Mouse (Mus musculus): Measurements from ENCODE around the gene Phyhd1. TPM values are rescaled to one million over a fixed set of nuclear protein-coding genes. Genes with fewer than 3 reads are reported as not detected.

Gene Phyhd1
- polyA plus RNA-seq, 1 experiment, result 101 TPM

GRCm38 (mm10) chr2:30306087-30306486 lies 40.1 kb downstream of the Phyhd1 start:
- H3K4me1 ChIP-seq (ENCODE audit: control insufficient read depth, insufficient read depth, low read length), result no peaks in the 10 kb centered on the region
- no peak overlapping the region for H3K27ac ChIP-seq (ENCODE audit: insufficient read depth, low read length)
- H3K4me3 ChIP-seq (ENCODE audit: insufficient read depth, low read length), result no peak overlapping the region
- no peak for TF ChIP-seq POLR2A (IDR thresholded peaks at IDR 0.05; ENCODE audit: low read depth, low read length)
- TF ChIP-seq CTCF (IDR thresholded peaks at IDR 0.05; ENCODE audit: borderline replicate concordance, insufficient read depth, low read length), result no peak

GRCm38 (mm10) chr2:30309351-30309750 lies 43.3 kb downstream of the Phyhd1 start:
- H3K27ac ChIP-seq (ENCODE audit: insufficient read depth, low read length), result no peak overlapping the region
- TF ChIP-seq CTCF (IDR thresholded peaks at IDR 0.05; ENCODE audit: borderline replicate concordance, insufficient read depth, low read length), result no peak
- TF ChIP-seq POLR2A (IDR thresholded peaks at IDR 0.05; ENCODE audit: low read depth, low read length), result no peak
- H3K4me3 ChIP-seq (ENCODE audit: insufficient read depth, low read length), result no peak overlapping the region
- no peaks in the 10 kb centered on the region for H3K4me1 ChIP-seq (ENCODE audit: control insufficient read depth, insufficient read depth, low read length)

GRCm38 (mm10) chr2:30311481-30311880 lies 45.5 kb downstream of the Phyhd1 start:
- Histone ChIP-seq H3K4me3 (ENCODE audit: insufficient read depth, low read length) (no peak overlapping the region), H3K4me1 (ENCODE audit: control insufficient read depth, insufficient read depth, low read length) (no peaks in the 10 kb centered on the region), H3K27ac (ENCODE audit: insufficient read depth, low read length) (no peak overlapping the region)
- TF ChIP-seq CTCF (IDR thresholded peaks at IDR 0.05; ENCODE audit: borderline replicate concordance, insufficient read depth, low read length) (no peak), POLR2A (IDR thresholded peaks at IDR 0.05; ENCODE audit: low read depth, low read length) (no peak)

GRCm38 (mm10) chr2:30316136-30316535 lies 50.1 kb downstream of the Phyhd1 start:
- H3K4me3 ChIP-seq (ENCODE audit: insufficient read depth, low read length), result no peak overlapping the region
- H3K4me1 ChIP-seq (ENCODE audit: control insufficient read depth, insufficient read depth, low read length), result no peaks in the 10 kb centered on the region
- TF ChIP-seq POLR2A (IDR thresholded peaks at IDR 0.05; ENCODE audit: low read depth, low read length) (no peak), CTCF (IDR thresholded peaks at IDR 0.05; ENCODE audit: borderline replicate concordance, insufficient read depth, low read length) (no peak)
- no peak overlapping the region for H3K27ac ChIP-seq (ENCODE audit: insufficient read depth, low read length)

GRCm38 (mm10) chr2:30316955-30317354 lies 51.0 kb downstream of the Phyhd1 start:
- H3K4me3 ChIP-seq (ENCODE audit: insufficient read depth, low read length), result no peak overlapping the region
- no peak for TF ChIP-seq POLR2A (IDR thresholded peaks at IDR 0.05; ENCODE audit: low read depth, low read length)
- no peak for TF ChIP-seq CTCF (IDR thresholded peaks at IDR 0.05; ENCODE audit: borderline replicate concordance, insufficient read depth, low read length)
- no peaks in the 10 kb centered on the region for H3K4me1 ChIP-seq (ENCODE audit: control insufficient read depth, insufficient read depth, low read length)
- no peak overlapping the region for H3K27ac ChIP-seq (ENCODE audit: insufficient read depth, low read length)

GRCm38 (mm10) chr2:30319260-30319659 lies 53.3 kb downstream of the Phyhd1 start:
- TF ChIP-seq POLR2A (IDR thresholded peaks at IDR 0.05; ENCODE audit: low read depth, low read length), result no peak
- TF ChIP-seq CTCF (IDR thresholded peaks at IDR 0.05; ENCODE audit: borderline replicate concordance, insufficient read depth, low read length), result no peak
- Histone ChIP-seq H3K4me3 (ENCODE audit: insufficient read depth, low read length) (no peak overlapping the region), H3K4me1 (ENCODE audit: control insufficient read depth, insufficient read depth, low read length) (peaks cover 4% of the 10 kb centered on the region; the same call in 1 of the 2 replicates)

GRCm38 (mm10) chr2:30323111-30323510 lies 57.1 kb downstream of the Phyhd1 start:
- H3K4me3 ChIP-seq (ENCODE audit: insufficient read depth, low read length), result no peak overlapping the region
- H3K27ac ChIP-seq (ENCODE audit: insufficient read depth, low read length), result peak overlapping the region; percentile 44; the same call in 1 of the 2 replicates
- peaks cover 4% of the 10 kb centered on the region; the same call in 1 of the 2 replicates for H3K4me1 ChIP-seq (ENCODE audit: control insufficient read depth, insufficient read depth, low read length)
- TF ChIP-seq POLR2A (IDR thresholded peaks at IDR 0.05; ENCODE audit: low read depth, low read length) (no peak; the same call in 1 of the 2 replicates), CTCF (IDR thresholded peaks at IDR 0.05; ENCODE audit: borderline replicate concordance, insufficient read depth, low read length) (no peak)

More at GRCm38 (mm10) chr2:30319260-30319659, 53.3 kb downstream of the Phyhd1 start:
- no peak overlapping the region for H3K27ac ChIP-seq (ENCODE audit: insufficient read depth, low read length)

- H3K4me3 ChIP-seq (ENCODE audit: insufficient read depth, low read length), result no peak overlapping the region
- H3K4me1 ChIP-seq (ENCODE audit: control insufficient read depth, insufficient read depth, low read length), result peaks cover 4% of the 10 kb centered on the region; the same call in 1 of the 2 replicates
- H3K27ac ChIP-seq (ENCODE audit: insufficient read depth, low read length), result no peak overlapping the region
- TF ChIP-seq POLR2A (IDR thresholded peaks at IDR 0.05; ENCODE audit: low read depth, low read length) (no peak), CTCF (IDR thresholded peaks at IDR 0.05; ENCODE audit: borderline replicate concordance, insufficient read depth, low read length) (no peak)
These were observed 59.3 kb downstream of the Phyhd1 start for GRCm38 (mm10) chr2:30325296-30325695.

GRCm38 (mm10) chr2:30327276-30327675 lies 61.3 kb downstream of the Phyhd1 start:
- Histone ChIP-seq H3K4me3 (ENCODE audit: insufficient read depth, low read length) (no peak overlapping the region), H3K27ac (ENCODE audit: insufficient read depth, low read length) (no peak overlapping the region), H3K4me1 (ENCODE audit: control insufficient read depth, insufficient read depth, low read length) (peaks cover 4% of the 10 kb centered on the region; the same call in 1 of the 2 replicates)
- TF ChIP-seq CTCF (IDR thresholded peaks at IDR 0.05; ENCODE audit: borderline replicate concordance, insufficient read depth, low read length) (no peak), POLR2A (IDR thresholded peaks at IDR 0.05; ENCODE audit: low read depth, low read length) (no peak)

GRCm38 (mm10) chr2:30328791-30329190 lies 62.8 kb downstream of the Phyhd1 start:
- TF ChIP-seq CTCF (IDR thresholded peaks at IDR 0.05; ENCODE audit: borderline replicate concordance, insufficient read depth, low read length) (no peak), POLR2A (IDR thresholded peaks at IDR 0.05; ENCODE audit: low read depth, low read length) (no peak)
- no peak overlapping the region for H3K27ac ChIP-seq (ENCODE audit: insufficient read depth, low read length)

More at GRCm38 (mm10) chr2:30328791-30329190, 62.8 kb downstream of the Phyhd1 start:
- no peak overlapping the region for H3K4me3 ChIP-seq (ENCODE audit: insufficient read depth, low read length)
- no peaks in the 10 kb centered on the region for H3K4me1 ChIP-seq (ENCODE audit: control insufficient read depth, insufficient read depth, low read length)

Other genes starting within 250 kb of the Phyhd1 start
- gene Wdr34, start 217.3 kb upstream of the Phyhd1 start, polyA plus RNA-seq (2011; ENCODE audit: insufficient read length, low read depth, missing spikeins), result 9.2 and 10.8 TPM in 2 replicates
- 457 and 582 TPM in 2 replicates for gene Set, start 208.8 kb upstream of the Phyhd1 start, polyA plus RNA-seq (2011; ENCODE audit: insufficient read length, low read depth, missing spikeins)
- 6.5 and 8.2 TPM in 2 replicates for gene Pkn3, start 188.5 kb upstream of the Phyhd1 start, polyA plus RNA-seq (2011; ENCODE audit: insufficient read length, low read depth, missing spikeins)
- gene Zdhhc12, start 172.6 kb upstream of the Phyhd1 start, polyA plus RNA-seq (2011; ENCODE audit: insufficient read length, low read depth, missing spikeins), result 26.8 and 30.5 TPM in 2 replicates
- gene Zer1, start 141.6 kb upstream of the Phyhd1 start, polyA plus RNA-seq (2011; ENCODE audit: insufficient read length, low read depth, missing spikeins), result 15.2 and 21.4 TPM in 2 replicates
- 39.8 and 41.0 TPM in 2 replicates for gene Tbc1d13, start 132.5 kb upstream of the Phyhd1 start, polyA plus RNA-seq (2011; ENCODE audit: insufficient read length, low read depth, missing spikeins)
- 4.7 and 6.2 TPM in 2 replicates for gene Endog, start 94.7 kb upstream of the Phyhd1 start, polyA plus RNA-seq (2011; ENCODE audit: insufficient read length, low read depth, missing spikeins)
- gene Spout1, start 87.7 kb upstream of the Phyhd1 start, polyA plus RNA-seq (2011; ENCODE audit: insufficient read length, low read depth, missing spikeins), result 20.7 and 22.8 TPM in 2 replicates
- gene Kyat1, start 60.4 kb upstream of the Phyhd1 start, polyA plus RNA-seq (2011; ENCODE audit: insufficient read length, low read depth, missing spikeins), result 4.7 and 5.2 TPM in 2 replicates
- 40.7 and 41.7 TPM in 2 replicates for gene Lrrc8a, start 28.5 kb upstream of the Phyhd1 start, polyA plus RNA-seq (2011; ENCODE audit: insufficient read length, low read depth, missing spikeins)
- 2.3 and 5.8 TPM in 2 replicates for gene Gm28035, start 25.6 kb upstream of the Phyhd1 start, polyA plus RNA-seq (2011; ENCODE audit: insufficient read length, low read depth, missing spikeins)
- 37.7 and 57.8 TPM in 2 replicates for gene Gm28038, start 14.8 kb downstream of the Phyhd1 start, polyA plus RNA-seq (2011; ENCODE audit: insufficient read length, low read depth, missing spikeins)
- 20.0 and 20.7 TPM in 2 replicates for gene Dolk, start 20.1 kb downstream of the Phyhd1 start, polyA plus RNA-seq (2011; ENCODE audit: insufficient read length, low read depth, missing spikeins)
- 49.0 and 53.0 TPM in 2 replicates for gene Nup188, start 20.2 kb downstream of the Phyhd1 start, polyA plus RNA-seq (2011; ENCODE audit: insufficient read length, low read depth, missing spikeins)
- 38.8 and 39.7 TPM in 2 replicates for gene Sh3glb2, start 93.1 kb downstream of the Phyhd1 start, polyA plus RNA-seq (2011; ENCODE audit: insufficient read length, low read depth, missing spikeins)
- gene Miga2, start 98.0 kb downstream of the Phyhd1 start, polyA plus RNA-seq (2011; ENCODE audit: insufficient read length, low read depth, missing spikeins), result 15.9 and 16.4 TPM in 2 replicates
- 26.6 and 33.8 TPM in 2 replicates for gene Dolpp1, start 126.1 kb downstream of the Phyhd1 start, polyA plus RNA-seq (2011; ENCODE audit: insufficient read length, low read depth, missing spikeins)
- gene Crat, start 149.6 kb downstream of the Phyhd1 start, polyA plus RNA-seq (2011; ENCODE audit: insufficient read length, low read depth, missing spikeins), result 22.3 and 29.1 TPM in 2 replicates
- 126 and 137 TPM in 2 replicates for gene Ptpa, start 149.8 kb downstream of the Phyhd1 start, polyA plus RNA-seq (2011; ENCODE audit: insufficient read length, low read depth, missing spikeins)
- 17.1 and 18.1 TPM in 2 replicates for gene Ier5l, start 208.0 kb downstream of the Phyhd1 start, polyA plus RNA-seq (2011; ENCODE audit: insufficient read length, low read depth, missing spikeins)

All from embryonic fibroblast, embryonic 13.5 days (primary cell).